Mouse (Mus musculus) thymus, postnatal 14 days (tissue): ENCODE data around the gene Trir.
A peak's percentile ranks its signal among the peaks of the same experiment; 100 is the strongest.

Experiments
- DNase-seq: peaks from one replicate; pipeline ENCODE4 v3.0.0; 2021

Gene Trir

GRCm38 (mm10) chr8:84995680-84996079, 30.9 kb upstream of the Trir start:
- peak; percentile 22 for DNase-seq

- DNase-seq: no peak
Observed at GRCm38 (mm10) chr8:84996978-84997377, 29.6 kb upstream of the Trir start.

GRCm38 (mm10) chr8:84997649-84998295, 28.9 kb upstream of the Trir start:
- peak; percentile 96 for DNase-seq

GRCm38 (mm10) chr8:85007686-85008085, 18.9 kb upstream of the Trir start:
- peak; percentile 58 for DNase-seq

GRCm38 (mm10) chr8:85011242-85011641, 15.4 kb upstream of the Trir start:
- DNase-seq: no peak

- DNase-seq: peak; percentile 89
Observed at GRCm38 (mm10) chr8:85013230-85013840, 13.3 kb upstream of the Trir start.

GRCm38 (mm10) chr8:85014431-85014830, 12.2 kb upstream of the Trir start, which contains the start of gene Best2:
Best2 (minus strand) TSS chr8:85014531.
- DNase-seq: no peak

GRCm38 (mm10) chr8:85016724-85017123, 9.9 kb upstream of the Trir start:
- DNase-seq: no peak

- DNase-seq: no peak
Observed at GRCm38 (mm10) chr8:85017209-85017608, 9.4 kb upstream of the Trir start.

- DNase-seq: no peak
Observed at GRCm38 (mm10) chr8:85021514-85022055, 5.0 kb upstream of the Trir start.

GRCm38 (mm10) chr8:85023846-85024245, 2.8 kb upstream of the Trir start:
- DNase-seq: no peak

GRCm38 (mm10) chr8:85025098-85025932, 1.3 kb upstream of the Trir start, which contains the start of gene Asna1:
Asna1 (minus strand) TSS chr8:85025281.
- peak; percentile 80 for DNase-seq

- DNase-seq: peak; percentile 28
Observed at GRCm38 (mm10) chr8:85027516-85027855, 863 bp downstream of the Trir start.

- no peak for DNase-seq
Observed at GRCm38 (mm10) chr8:85027922-85028321, 1.3 kb downstream of the Trir start.

- no peak for DNase-seq
Observed at GRCm38 (mm10) chr8:85029271-85029670, 2.6 kb downstream of the Trir start.

GRCm38 (mm10) chr8:85032622-85033311, 6.1 kb downstream of the Trir start:
- no peak for DNase-seq

GRCm38 (mm10) chr8:85033867-85034266, 7.2 kb downstream of the Trir start:
- DNase-seq: no peak

- DNase-seq: peak; percentile 87
Observed at GRCm38 (mm10) chr8:85034764-85035163, 8.1 kb downstream of the Trir start.

GRCm38 (mm10) chr8:85035165-85035727, 8.6 kb downstream of the Trir start:
- DNase-seq: no peak

- peak; percentile 40 for DNase-seq
Observed at GRCm38 (mm10) chr8:85035728-85036310, 9.2 kb downstream of the Trir start.

GRCm38 (mm10) chr8:85036381-85036717, 9.7 kb downstream of the Trir start:
- no peak for DNase-seq

GRCm38 (mm10) chr8:85036718-85037365, 10.2 kb downstream of the Trir start, which contains the start of gene Tnpo2:
Tnpo2 (plus strand) TSS chr8:85036915.
- DNase-seq: peak; percentile 89
